Mouse (Mus musculus) lung, adult 2 months (tissue): Measurements from ENCODE around the gene Ablim1.

ENCODE experiments used
- CTCF ChIP-seq: fragments of 200-500 bp; IDR thresholded peaks from 2 replicates; pipeline ENCODE4 v1.5.1; 2011; ENCODE audit warnings: mild to moderate bottlenecking, low read length, control low read depth; ENCODE audit not compliant: insufficient read depth
- POLR2A ChIP-seq: fragments of 200-500 bp; IDR thresholded peaks from 2 replicates; pipeline ENCODE4 v1.6.1; 2011; ENCODE audit warnings: low read depth, mild to moderate bottlenecking, control low read depth, low read length, borderline replicate concordance; ENCODE audit errors: extremely low read depth

GRCm38 (mm10) chr19:57010064-57010463 is 304.7 kb downstream of the Ablim1 start:
- TF ChIP-seq POLR2A (no peak), CTCF (no peak)
